Mouse (Mus musculus): ENCODE data around the gene Eomes. TPM values are rescaled to one million over a fixed set of nuclear protein-coding genes. Genes with fewer than 3 reads are reported as not detected.

Eomes gene
- total and polyA plus RNA-seq, 2 experiments, result 0.11 TPM; not detected in 1

DNA sequence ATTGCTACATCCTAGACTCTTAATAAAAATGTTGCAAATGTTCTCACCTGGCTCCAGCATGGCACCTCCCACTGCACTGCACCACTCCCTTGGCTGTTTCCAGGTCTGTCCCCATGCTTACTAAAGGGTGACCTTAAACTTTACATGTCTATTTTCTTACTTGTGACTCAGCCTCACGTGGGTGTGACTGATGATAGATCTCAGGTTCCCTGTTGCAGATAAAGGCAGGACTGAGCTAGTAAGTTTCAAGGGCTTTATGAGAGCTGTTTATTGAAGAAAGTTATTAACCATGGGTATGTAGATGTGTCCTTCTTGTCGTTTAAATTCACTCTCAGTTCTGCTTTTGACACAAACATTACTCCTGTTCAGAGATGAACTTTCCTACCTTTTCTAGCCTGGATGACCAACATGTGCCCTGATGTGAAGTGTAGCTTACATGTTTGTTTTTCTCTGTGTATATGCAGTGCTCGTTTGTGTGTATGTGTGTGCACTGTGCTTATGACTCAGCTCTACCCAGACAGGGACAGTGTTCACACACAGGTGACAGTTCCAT is 34.7 kb downstream of the Eomes start:
- peaks cover 45% of the 10 kb centered on the region for H3K79me2 ChIP-seq (ENCODE audit: control insufficient read depth, insufficient read depth, low read length)
- DNase-seq (ENCODE audit: extremely low read depth, low read depth, low spot score), result no peak
- H3K27me3 ChIP-seq (ENCODE audit: control insufficient read depth, insufficient read depth, low read length), result no peaks in the 10 kb centered on the region
- peaks cover 13% of the 10 kb centered on the region for H3K4me1 ChIP-seq (ENCODE audit: control insufficient read depth, insufficient read depth, low read length)
- H3K27ac ChIP-seq (replicated peaks; ENCODE audit: insufficient read depth, low read depth, low read length), result no peak overlapping the region
- H3K36me3 ChIP-seq (ENCODE audit: control insufficient read depth, insufficient read depth, low read length), result peaks cover 13% of the 10 kb centered on the region
- H3K9ac ChIP-seq (ENCODE audit: low read depth, low read length), result no peak overlapping the region
- TF ChIP-seq CTCF (IDR thresholded peaks at IDR 0.05; ENCODE audit: low read depth, low read length) (no peak), POLR2A (IDR thresholded peaks at IDR 0.05; ENCODE audit: extremely low read depth, insufficient read depth, low read length) (no peak)
- H3K4me3 ChIP-seq (ENCODE audit: insufficient read depth, low read depth, low read length), result no peak overlapping the region
- WGBS, result 38% methylated on average over 3 of the region's 3 CpGs

DNA sequence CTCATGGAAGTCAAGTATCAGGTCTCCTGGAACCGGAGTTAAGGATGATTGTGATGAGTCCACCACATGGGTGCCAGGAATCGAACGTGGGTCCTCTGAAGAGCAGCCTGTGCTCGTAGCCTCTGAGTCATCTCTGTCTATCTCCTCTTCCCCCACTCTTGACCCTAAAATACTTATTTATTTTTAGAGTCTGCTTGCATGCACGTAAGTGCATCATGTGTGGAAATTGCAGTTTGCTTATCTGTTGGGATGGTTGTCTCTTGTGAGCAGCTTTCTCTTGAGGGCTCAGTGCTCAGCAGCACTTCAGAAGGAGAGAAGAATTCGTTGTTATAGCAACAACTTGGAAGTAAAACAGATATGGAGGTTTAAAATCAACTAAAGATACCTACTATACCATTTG is 37.5 kb downstream of the Eomes start:
- Histone ChIP-seq H3K4me1 (ENCODE audit: control insufficient read depth, insufficient read depth, low read length) (peaks cover 14% of the 10 kb centered on the region; the same call in 1 of the 2 replicates), H3K27me3 (ENCODE audit: control insufficient read depth, insufficient read depth, low read length) (no peaks in the 10 kb centered on the region), H3K27ac (replicated peaks; ENCODE audit: insufficient read depth, low read depth, low read length) (no peak overlapping the region), H3K36me3 (ENCODE audit: control insufficient read depth, insufficient read depth, low read length) (peaks cover 13% of the 10 kb centered on the region), H3K4me3 (ENCODE audit: insufficient read depth, low read depth, low read length) (no peak overlapping the region), H3K79me2 (ENCODE audit: control insufficient read depth, insufficient read depth, low read length) (peaks cover 42% of the 10 kb centered on the region), H3K9ac (ENCODE audit: low read depth, low read length) (no peak overlapping the region)
- no peak for DNase-seq (ENCODE audit: extremely low read depth, low read depth, low spot score)
- 82% methylated on average over 6 of the region's 6 CpGs for WGBS
- TF ChIP-seq CTCF (IDR thresholded peaks at IDR 0.05; ENCODE audit: low read depth, low read length) (no peak), POLR2A (IDR thresholded peaks at IDR 0.05; ENCODE audit: extremely low read depth, insufficient read depth, low read length) (no peak)

DNA sequence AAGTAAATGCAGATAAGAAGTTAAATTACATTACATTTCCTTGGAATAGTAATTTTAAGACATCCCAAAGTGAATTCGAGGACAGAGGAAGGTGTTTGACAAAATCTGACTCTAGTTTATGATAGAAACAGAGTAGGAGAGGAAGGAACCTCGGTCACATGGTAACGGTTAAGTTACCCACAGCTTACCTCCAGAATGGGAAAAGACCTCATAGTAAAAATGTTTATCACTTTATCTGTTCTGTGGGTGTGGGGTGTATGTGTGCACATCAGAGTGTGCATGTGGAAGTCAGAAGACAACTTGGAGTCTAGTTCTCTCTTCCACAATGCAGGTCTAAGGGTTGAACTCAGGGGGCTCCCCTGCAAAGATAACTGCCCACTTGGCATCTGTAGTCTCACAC is 38.1 kb downstream of the Eomes start:
- Histone ChIP-seq H3K9ac (ENCODE audit: low read depth, low read length) (no peak overlapping the region), H3K27me3 (ENCODE audit: control insufficient read depth, insufficient read depth, low read length) (no peaks in the 10 kb centered on the region), H3K4me3 (ENCODE audit: insufficient read depth, low read depth, low read length) (no peak overlapping the region), H3K4me1 (ENCODE audit: control insufficient read depth, insufficient read depth, low read length) (peaks cover 9% of the 10 kb centered on the region; the same call in 1 of the 2 replicates), H3K79me2 (ENCODE audit: control insufficient read depth, insufficient read depth, low read length) (peaks cover 36% of the 10 kb centered on the region), H3K27ac (replicated peaks; ENCODE audit: insufficient read depth, low read depth, low read length) (no peak overlapping the region), H3K36me3 (ENCODE audit: control insufficient read depth, insufficient read depth, low read length) (peaks cover 13% of the 10 kb centered on the region)
- no peak for DNase-seq (ENCODE audit: extremely low read depth, low read depth, low spot score)
- TF ChIP-seq CTCF (IDR thresholded peaks at IDR 0.05; ENCODE audit: low read depth, low read length) (no peak), POLR2A (IDR thresholded peaks at IDR 0.05; ENCODE audit: extremely low read depth, insufficient read depth, low read length) (no peak)
- WGBS, result 90% methylated on average over 3 of the region's 3 CpGs

DNA sequence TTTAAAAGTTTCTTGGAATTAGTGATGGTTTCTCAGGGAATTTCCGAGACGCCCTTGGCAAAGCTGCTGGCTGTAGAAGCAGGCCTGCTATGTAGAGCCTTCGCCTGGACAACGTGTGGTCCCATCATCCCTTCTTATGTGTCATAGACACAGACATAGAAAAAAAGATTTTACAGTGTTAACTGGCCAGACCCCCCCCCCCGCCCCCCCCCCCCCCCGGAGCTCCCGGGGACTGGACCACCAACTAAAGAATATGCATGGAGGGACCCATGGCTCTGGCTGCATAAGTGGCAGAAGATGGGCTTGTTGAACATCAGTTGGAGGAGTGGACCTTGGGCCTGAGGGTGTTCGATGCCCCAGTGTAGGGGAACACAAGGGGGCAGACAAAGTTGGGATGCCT is 39.6 kb downstream of the Eomes start:
- TF ChIP-seq CTCF (IDR thresholded peaks at IDR 0.05; ENCODE audit: low read depth, low read length) (no peak), POLR2A (IDR thresholded peaks at IDR 0.05; ENCODE audit: extremely low read depth, insufficient read depth, low read length) (no peak)
- whole genome bisulfite sequencing, result 87% methylated on average over 8 of the region's 8 CpGs

DNA sequence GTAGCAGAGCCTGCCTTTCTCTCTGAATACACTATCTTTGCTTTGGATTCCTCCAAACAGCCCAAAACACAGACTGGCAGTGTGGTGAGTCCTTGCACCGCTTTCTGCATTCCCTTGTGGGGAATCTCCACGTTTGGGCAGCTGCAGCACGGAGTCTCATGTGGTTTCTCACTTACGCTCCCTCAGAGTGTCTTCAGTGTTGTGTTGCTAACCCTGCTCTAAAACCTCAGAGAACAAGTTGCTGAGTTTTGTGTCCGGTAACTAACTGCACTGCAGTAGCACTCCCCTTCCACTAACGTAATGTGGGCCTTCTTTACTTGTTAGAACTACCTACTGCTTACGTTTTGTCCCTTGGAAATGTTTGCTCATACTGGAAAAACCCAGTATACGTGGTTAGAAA is 41.1 kb downstream of the Eomes start:
- Histone ChIP-seq H3K4me3 (ENCODE audit: insufficient read depth, low read depth, low read length) (no peak overlapping the region), H3K9ac (ENCODE audit: low read depth, low read length) (no peak overlapping the region), H3K27ac (replicated peaks; ENCODE audit: insufficient read depth, low read depth, low read length) (no peak overlapping the region), H3K4me1 (ENCODE audit: control insufficient read depth, insufficient read depth, low read length) (peaks cover 3% of the 10 kb centered on the region; the same call in 1 of the 2 replicates), H3K79me2 (ENCODE audit: control insufficient read depth, insufficient read depth, low read length) (peaks cover 20% of the 10 kb centered on the region), H3K36me3 (ENCODE audit: control insufficient read depth, insufficient read depth, low read length) (peaks cover 18% of the 10 kb centered on the region), H3K27me3 (ENCODE audit: control insufficient read depth, insufficient read depth, low read length) (no peaks in the 10 kb centered on the region)
- no peak for TF ChIP-seq CTCF (IDR thresholded peaks at IDR 0.05; ENCODE audit: low read depth, low read length)
- TF ChIP-seq POLR2A (IDR thresholded peaks at IDR 0.05; ENCODE audit: extremely low read depth, insufficient read depth, low read length), result no peak
- DNase-seq (ENCODE audit: extremely low read depth, low read depth, low spot score), result no peak
- WGBS, result 76% methylated on average over 8 of the region's 8 CpGs

More for the DNA sequence above, 39.6 kb downstream of the Eomes start:
- H3K27ac ChIP-seq (replicated peaks; ENCODE audit: insufficient read depth, low read depth, low read length), result no peak overlapping the region
- DNase-seq (ENCODE audit: extremely low read depth, low read depth, low spot score), result no peak
- H3K27me3 ChIP-seq (ENCODE audit: control insufficient read depth, insufficient read depth, low read length), result no peaks in the 10 kb centered on the region
- H3K9ac ChIP-seq (ENCODE audit: low read depth, low read length), result no peak overlapping the region
- peaks cover 26% of the 10 kb centered on the region for H3K79me2 ChIP-seq (ENCODE audit: control insufficient read depth, insufficient read depth, low read length)
- no peak overlapping the region for H3K4me3 ChIP-seq (ENCODE audit: insufficient read depth, low read depth, low read length)
- H3K36me3 ChIP-seq (ENCODE audit: control insufficient read depth, insufficient read depth, low read length), result peaks cover 16% of the 10 kb centered on the region
- H3K4me1 ChIP-seq (ENCODE audit: control insufficient read depth, insufficient read depth, low read length), result peaks cover 3% of the 10 kb centered on the region; the same call in 1 of the 2 replicates

DNA sequence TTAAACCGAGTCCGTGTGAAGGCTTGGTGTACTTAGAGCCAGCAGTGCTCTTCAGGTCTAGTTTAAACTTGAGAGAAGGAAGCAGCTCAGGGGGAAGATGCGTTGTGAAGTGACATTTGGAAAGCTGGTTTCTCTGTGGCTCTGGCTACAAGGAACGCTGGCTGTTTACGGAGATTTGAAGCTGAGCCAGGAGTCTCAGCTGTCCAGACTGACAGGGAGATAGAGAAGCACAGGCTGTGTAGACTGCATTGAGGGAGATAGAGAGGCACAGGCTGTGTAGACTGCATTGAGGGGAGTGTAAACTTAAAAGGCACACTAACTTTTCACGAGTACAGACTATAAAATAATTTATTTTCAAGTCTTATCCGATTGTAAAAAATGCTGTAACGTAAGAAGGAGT is 42.0 kb downstream of the Eomes start:
- DNase-seq (ENCODE audit: extremely low read depth, low read depth, low spot score), result no peak
- H3K4me3 ChIP-seq (ENCODE audit: insufficient read depth, low read depth, low read length), result no peak overlapping the region
- H3K27me3 ChIP-seq (ENCODE audit: control insufficient read depth, insufficient read depth, low read length), result no peaks in the 10 kb centered on the region
- WGBS, result 57% methylated on average over 8 of the region's 8 CpGs
- H3K27ac ChIP-seq (replicated peaks; ENCODE audit: insufficient read depth, low read depth, low read length), result no peak overlapping the region
- TF ChIP-seq POLR2A (IDR thresholded peaks at IDR 0.05; ENCODE audit: extremely low read depth, insufficient read depth, low read length) (no peak), CTCF (IDR thresholded peaks at IDR 0.05; ENCODE audit: low read depth, low read length) (no peak)
- peaks cover 3% of the 10 kb centered on the region; the same call in 1 of the 2 replicates for H3K4me1 ChIP-seq (ENCODE audit: control insufficient read depth, insufficient read depth, low read length)
- H3K9ac ChIP-seq (ENCODE audit: low read depth, low read length), result no peak overlapping the region
- peaks cover 14% of the 10 kb centered on the region for H3K36me3 ChIP-seq (ENCODE audit: control insufficient read depth, insufficient read depth, low read length)
- H3K79me2 ChIP-seq (ENCODE audit: control insufficient read depth, insufficient read depth, low read length), result peaks cover 20% of the 10 kb centered on the region
